Mouse (Mus musculus): ENCODE data around the gene Liph. TPM values are rescaled to one million over a fixed set of nuclear protein-coding genes. Genes with fewer than 3 reads are reported as not detected.
A peak's percentile ranks its signal among the peaks of the same experiment; 100 is the strongest.
"Not testable (repeated sequence)": the region's sequence is repeated elsewhere in the genome, so short reads cannot be mapped to it uniquely, and the experiment has no call there.

Liph gene
- polyA plus RNA-seq, 1 experiment from 2014 or later, result 39.0 TPM

DNA sequence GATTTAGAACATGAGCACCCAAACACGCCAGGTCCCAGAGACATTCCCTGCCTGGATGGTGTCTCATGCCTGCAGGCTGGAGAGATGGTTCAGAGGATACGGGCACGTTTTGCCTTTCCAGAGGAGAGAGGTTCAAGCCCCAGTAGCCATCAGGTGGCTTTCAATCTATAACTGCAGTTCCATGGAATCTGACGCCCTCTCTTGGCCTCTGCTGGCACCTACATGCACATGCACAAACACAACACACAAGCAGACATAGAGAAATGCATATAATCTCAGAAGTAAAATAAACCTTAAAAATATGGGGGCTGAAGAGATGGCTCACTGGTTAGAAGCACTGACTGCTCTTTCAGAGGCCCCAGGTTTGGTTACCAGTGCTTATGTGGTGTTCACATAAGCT is 5.7 kb upstream of the Liph start:
- H3K4me2 ChIP-seq (ENCODE audit: low read depth, low read length), result no peak overlapping the region
- H3K9ac ChIP-seq (ENCODE audit: low read depth, low read length), result no peak overlapping the region
- ATAC-seq, result no peak
- H3K36me3 ChIP-seq (ENCODE audit: control insufficient read depth, insufficient read depth, low read length), result no peaks in the 10 kb centered on the region
- peaks cover 13% of the 10 kb centered on the region for H3K4me1 ChIP-seq (ENCODE audit: control insufficient read depth, insufficient read depth, low read length)
- no peaks in the 10 kb centered on the region for H3K27me3 ChIP-seq (replicated peaks; ENCODE audit: control insufficient read depth, insufficient read depth, low read length)
- no peaks in the 10 kb centered on the region for H3K9me3 ChIP-seq (ENCODE audit: control insufficient read depth, low read length)
- 56% methylated on average over 4 of the region's 4 CpGs for WGBS
- peak overlapping the region; percentile 59; the same call in 1 of the 2 replicates for H3K27ac ChIP-seq (ENCODE audit: low read length)
- no peak overlapping the region for H3K4me3 ChIP-seq (ENCODE audit: low read length)

DNA sequence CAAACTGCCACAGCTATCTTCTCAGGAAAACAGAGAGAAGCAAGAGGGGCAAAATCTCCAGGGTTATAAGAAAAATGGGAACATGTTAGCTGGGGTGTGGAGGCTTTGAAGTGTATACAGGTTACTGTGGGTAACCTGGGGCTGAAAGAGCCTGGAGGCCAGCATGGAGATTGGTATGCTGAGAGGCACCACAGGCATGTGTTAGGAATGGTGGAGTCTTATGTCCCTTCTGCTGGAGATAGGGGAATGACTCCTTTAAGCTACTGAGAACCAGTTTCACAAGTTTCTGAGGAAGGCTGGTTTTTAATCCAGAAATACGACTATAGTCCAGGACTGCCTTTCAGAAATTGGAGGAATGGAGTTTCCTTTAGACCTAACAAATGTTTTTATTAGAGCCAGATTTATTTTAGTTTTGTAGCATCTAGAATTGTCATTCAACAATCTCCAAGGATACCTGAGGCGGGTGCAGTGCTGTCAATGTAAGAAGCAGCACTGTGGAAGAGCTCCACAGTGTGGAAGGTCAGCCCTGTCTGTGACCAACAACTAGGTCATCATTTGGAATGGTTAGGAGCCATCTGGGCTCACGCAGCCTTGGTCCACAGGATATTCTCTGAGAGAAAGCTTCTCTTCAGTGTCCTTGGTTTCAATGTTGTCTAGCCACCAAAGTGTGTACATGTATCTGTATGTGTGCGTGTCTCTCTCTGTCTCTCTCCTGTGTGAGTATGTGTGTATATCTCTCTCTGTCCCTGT is 4.7 kb upstream of the Liph start:
- 78% methylated on average over 4 of the region's 4 CpGs for WGBS
- Histone ChIP-seq H3K36me3 (ENCODE audit: control insufficient read depth, insufficient read depth, low read length) (no peaks in the 10 kb centered on the region), H3K9ac (ENCODE audit: low read depth, low read length) (no peak overlapping the region), H3K27me3 (replicated peaks; ENCODE audit: control insufficient read depth, insufficient read depth, low read length) (no peaks in the 10 kb centered on the region), H3K4me3 (ENCODE audit: low read length) (no peak overlapping the region), H3K9me3 (ENCODE audit: control insufficient read depth, low read length) (no peaks in the 10 kb centered on the region), H3K27ac (ENCODE audit: low read length) (no peak overlapping the region), H3K4me2 (ENCODE audit: low read depth, low read length) (no peak overlapping the region), H3K4me1 (ENCODE audit: control insufficient read depth, insufficient read depth, low read length) (peaks cover 13% of the 10 kb centered on the region)
- ATAC-seq, result no peak

DNA sequence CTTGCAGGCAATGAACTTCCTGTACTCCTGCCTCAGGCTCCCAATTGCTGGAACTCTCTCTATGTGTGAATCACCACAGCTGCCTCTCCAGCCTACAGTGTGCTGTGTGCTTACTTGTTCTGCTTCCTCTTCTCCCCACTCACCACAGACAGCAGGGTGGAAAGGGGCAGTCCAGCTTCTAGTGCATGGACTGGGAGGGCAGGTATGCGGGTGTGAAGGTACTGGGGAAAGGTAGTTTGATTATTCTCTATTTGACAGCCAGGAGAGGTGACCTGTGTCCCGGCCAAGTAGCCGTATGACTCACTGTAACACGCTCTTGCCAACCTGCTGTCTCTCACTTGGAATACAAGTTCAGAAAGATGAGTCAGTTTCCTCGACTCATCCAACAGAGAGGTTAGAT is 2.6 kb upstream of the Liph start:
- ATAC-seq, result no peak
- Histone ChIP-seq H3K27me3 (replicated peaks; ENCODE audit: control insufficient read depth, insufficient read depth, low read length) (no peaks in the 10 kb centered on the region), H3K27ac (ENCODE audit: low read length) (peak overlapping the region; percentile 80), H3K4me2 (ENCODE audit: low read depth, low read length) (no peak overlapping the region), H3K9ac (ENCODE audit: low read depth, low read length) (no peak overlapping the region), H3K36me3 (ENCODE audit: control insufficient read depth, insufficient read depth, low read length) (no peaks in the 10 kb centered on the region), H3K4me1 (ENCODE audit: control insufficient read depth, insufficient read depth, low read length) (peaks cover 16% of the 10 kb centered on the region), H3K4me3 (ENCODE audit: low read length) (no peak overlapping the region), H3K9me3 (ENCODE audit: control insufficient read depth, low read length) (no peaks in the 10 kb centered on the region)
- WGBS, result 48% methylated on average over 5 of the region's 5 CpGs

DNA sequence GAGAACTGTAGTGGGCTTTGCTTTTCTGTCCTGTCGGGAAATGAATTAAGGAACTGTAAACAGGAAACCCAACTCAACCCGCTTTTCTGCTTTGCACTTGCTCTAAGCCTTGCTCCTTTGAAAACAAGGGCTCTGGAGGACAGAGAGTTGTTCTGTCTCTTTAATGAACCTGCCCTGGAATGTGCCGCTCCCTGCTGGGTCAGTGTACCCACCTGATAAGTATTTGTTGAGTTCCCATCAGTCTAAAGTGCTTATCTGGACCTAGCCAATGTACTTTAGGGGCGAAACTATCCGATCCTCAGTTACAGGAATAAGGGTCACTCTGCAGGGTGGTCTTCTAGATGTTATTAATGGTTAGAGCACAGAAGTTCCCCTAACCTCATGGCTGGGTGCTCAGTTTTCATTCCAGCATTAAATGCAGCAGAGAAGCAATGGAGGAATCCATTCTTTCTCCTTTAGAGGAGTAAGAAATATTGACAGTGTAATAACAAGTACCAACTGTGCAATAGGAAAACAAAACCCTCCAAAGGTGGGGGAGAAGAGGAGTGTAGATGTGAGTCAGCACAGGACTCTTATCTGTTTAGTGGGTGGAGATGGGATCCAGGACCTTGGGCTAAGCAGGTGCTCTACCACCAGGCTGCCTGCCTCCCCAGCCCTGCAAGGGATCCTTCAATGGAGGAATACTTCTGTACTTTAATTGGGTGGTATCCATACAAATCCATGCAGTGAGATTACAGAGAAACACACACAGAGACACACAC is 1.6 kb upstream of the Liph start:
- Histone ChIP-seq H3K4me1 (ENCODE audit: control insufficient read depth, insufficient read depth, low read length) (peaks cover 15% of the 10 kb centered on the region), H3K4me2 (ENCODE audit: low read depth, low read length) (0 out of 2 replicates have a peak overlapping the region, but pooled peaks have one; percentile 8), H3K4me3 (ENCODE audit: low read length) (no peak overlapping the region), H3K27me3 (replicated peaks; ENCODE audit: control insufficient read depth, insufficient read depth, low read length) (no peaks in the 10 kb centered on the region), H3K9me3 (ENCODE audit: control insufficient read depth, low read length) (no peaks in the 10 kb centered on the region), H3K9ac (ENCODE audit: low read depth, low read length) (no peak overlapping the region), H3K27ac (ENCODE audit: low read length) (peak overlapping the region; percentile 74), H3K36me3 (ENCODE audit: control insufficient read depth, insufficient read depth, low read length) (no peaks in the 10 kb centered on the region)
- 25% methylated on average over 5 of the region's 5 CpGs for WGBS
- peak; percentile 88 for ATAC-seq

DNA sequence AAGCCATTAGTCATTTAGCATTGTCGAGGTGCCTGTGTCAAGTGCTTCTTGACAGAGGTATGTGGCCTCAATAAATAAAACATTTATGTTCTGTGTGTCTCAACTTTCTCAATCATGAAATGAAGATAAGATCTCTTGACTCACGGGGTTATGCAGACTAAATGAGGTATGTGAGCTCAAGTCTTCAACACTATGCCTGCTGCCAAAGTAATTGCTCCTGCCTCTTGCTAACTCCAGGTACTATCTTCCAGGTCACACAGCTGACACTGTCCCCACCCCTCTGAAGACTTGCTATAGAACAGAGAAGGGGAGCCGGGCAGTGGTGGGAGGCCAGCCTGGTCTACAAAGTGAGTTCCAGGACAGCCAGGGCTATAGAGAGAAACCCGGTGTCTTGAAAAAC is 939 bp upstream of the Liph start:
- peak overlapping the region; percentile 74 for H3K27ac ChIP-seq (ENCODE audit: low read length)
- WGBS, result 26% methylated on average over 4 of the region's 4 CpGs

DNA sequence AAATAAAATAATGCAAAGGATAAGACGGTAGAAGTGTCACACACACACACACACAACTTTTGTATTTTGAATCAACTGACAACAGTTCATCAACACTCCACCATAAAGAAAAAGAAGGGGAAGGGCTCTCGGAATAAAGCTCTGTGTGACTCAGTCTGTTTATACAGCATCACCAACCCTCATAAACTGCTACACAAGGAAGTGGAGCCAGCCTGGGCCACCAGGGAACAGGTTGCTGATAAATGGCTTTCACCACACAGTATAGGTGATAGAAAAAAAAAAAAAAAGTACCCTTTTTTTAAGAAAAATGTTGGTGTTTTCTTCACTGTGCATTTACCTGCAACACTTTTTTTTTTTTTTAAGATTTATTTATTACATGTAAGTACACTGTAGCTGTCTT is 3.7 kb downstream of the Liph start:
- Histone ChIP-seq H3K4me3 (ENCODE audit: low read length) (no peak overlapping the region), H3K4me1 (ENCODE audit: control insufficient read depth, insufficient read depth, low read length) (peaks cover 9% of the 10 kb centered on the region), H3K4me2 (ENCODE audit: low read depth, low read length) (no peak overlapping the region), H3K36me3 (ENCODE audit: control insufficient read depth, insufficient read depth, low read length) (no peaks in the 10 kb centered on the region), H3K9me3 (ENCODE audit: control insufficient read depth, low read length) (no peaks in the 10 kb centered on the region), H3K27ac (ENCODE audit: low read length) (no peak overlapping the region), H3K9ac (ENCODE audit: low read depth, low read length) (no peak overlapping the region), H3K27me3 (replicated peaks; ENCODE audit: control insufficient read depth, insufficient read depth, low read length) (no peaks in the 10 kb centered on the region)
- peak; percentile 74 for ATAC-seq
- WGBS, result 51% methylated on average over 2 of the region's 2 CpGs

More for the DNA sequence above, 939 bp upstream of the Liph start:
- Histone ChIP-seq H3K9me3 (ENCODE audit: control insufficient read depth, low read length) (no peaks in the 10 kb centered on the region), H3K27me3 (replicated peaks; ENCODE audit: control insufficient read depth, insufficient read depth, low read length) (no peaks in the 10 kb centered on the region), H3K9ac (ENCODE audit: low read depth, low read length) (no peak overlapping the region), H3K4me3 (ENCODE audit: low read length) (no peak overlapping the region), H3K36me3 (ENCODE audit: control insufficient read depth, insufficient read depth, low read length) (no peaks in the 10 kb centered on the region), H3K4me1 (ENCODE audit: control insufficient read depth, insufficient read depth, low read length) (peaks cover 9% of the 10 kb centered on the region; the same call in 1 of the 2 replicates), H3K4me2 (ENCODE audit: low read depth, low read length) (no peak overlapping the region)
- ATAC-seq, result peak; percentile 39

DNA sequence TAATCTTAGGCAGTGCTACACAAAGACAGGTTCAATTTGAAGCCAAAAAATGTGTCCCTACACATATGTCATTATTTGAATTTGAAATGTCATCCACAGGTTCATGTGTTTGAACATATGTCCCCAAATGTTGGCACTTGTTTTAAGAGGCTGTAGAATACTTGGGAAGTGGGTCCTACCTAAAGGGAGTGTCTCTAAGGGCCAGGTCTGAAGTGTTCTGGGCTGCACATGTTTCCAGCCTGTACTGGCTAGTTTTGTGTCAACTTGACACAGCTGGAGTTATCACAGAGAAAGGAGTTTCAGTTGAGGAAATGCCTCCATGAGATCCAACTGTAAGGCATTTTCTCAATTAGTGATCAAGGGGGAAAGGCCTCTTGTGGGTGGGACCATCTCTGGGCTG is 4.6 kb downstream of the Liph start:
- H3K9me3 ChIP-seq (ENCODE audit: control insufficient read depth, low read length); ATAC-seq; H3K36me3 ChIP-seq (ENCODE audit: control insufficient read depth, insufficient read depth, low read length); H3K4me1 ChIP-seq (ENCODE audit: control insufficient read depth, insufficient read depth, low read length); H3K4me3 ChIP-seq (ENCODE audit: low read length); H3K27me3 ChIP-seq (replicated peaks; ENCODE audit: control insufficient read depth, insufficient read depth, low read length); H3K27ac ChIP-seq (ENCODE audit: low read length); H3K9ac ChIP-seq (ENCODE audit: low read depth, low read length); H3K4me2 ChIP-seq (ENCODE audit: low read depth, low read length): not testable (repeated sequence)

DNA sequence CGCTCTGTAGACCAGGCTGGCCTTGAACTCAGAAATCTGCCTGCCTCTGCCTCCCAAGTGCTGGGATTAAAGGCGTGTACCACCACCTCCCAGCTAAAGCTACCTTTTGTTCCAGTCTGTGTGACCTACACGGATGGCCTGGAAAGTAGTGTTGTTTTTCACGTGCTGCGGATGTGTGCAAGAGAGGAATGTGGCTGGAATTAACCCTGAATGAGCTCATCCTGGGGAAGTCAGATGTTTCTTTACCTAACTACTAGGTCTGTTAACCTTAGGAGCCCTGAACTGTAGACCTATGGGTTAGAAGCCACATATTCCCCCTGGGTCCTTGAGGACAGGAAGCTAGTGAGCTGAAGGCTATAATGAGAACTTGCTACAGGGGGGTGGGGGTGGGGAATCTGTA is 7.5 kb downstream of the Liph start:
- H3K4me1 ChIP-seq (ENCODE audit: control insufficient read depth, insufficient read depth, low read length), result peaks cover 6% of the 10 kb centered on the region
- no peaks in the 10 kb centered on the region for H3K36me3 ChIP-seq (ENCODE audit: control insufficient read depth, insufficient read depth, low read length)
- WGBS, result 59% methylated on average over 5 of the region's 5 CpGs
- no peak overlapping the region for H3K4me2 ChIP-seq (ENCODE audit: low read depth, low read length)
- H3K9me3 ChIP-seq (ENCODE audit: control insufficient read depth, low read length), result no peaks in the 10 kb centered on the region
- H3K9ac ChIP-seq (ENCODE audit: low read depth, low read length), result no peak overlapping the region
- H3K27ac ChIP-seq (ENCODE audit: low read length), result peak overlapping the region; percentile 23; the same call in 1 of the 2 replicates
- H3K27me3 ChIP-seq (replicated peaks; ENCODE audit: control insufficient read depth, insufficient read depth, low read length), result no peaks in the 10 kb centered on the region
- 0 out of 2 replicates have a peak, but pooled peaks have one; percentile 5 for ATAC-seq
- no peak overlapping the region for H3K4me3 ChIP-seq (ENCODE audit: low read length)

DNA sequence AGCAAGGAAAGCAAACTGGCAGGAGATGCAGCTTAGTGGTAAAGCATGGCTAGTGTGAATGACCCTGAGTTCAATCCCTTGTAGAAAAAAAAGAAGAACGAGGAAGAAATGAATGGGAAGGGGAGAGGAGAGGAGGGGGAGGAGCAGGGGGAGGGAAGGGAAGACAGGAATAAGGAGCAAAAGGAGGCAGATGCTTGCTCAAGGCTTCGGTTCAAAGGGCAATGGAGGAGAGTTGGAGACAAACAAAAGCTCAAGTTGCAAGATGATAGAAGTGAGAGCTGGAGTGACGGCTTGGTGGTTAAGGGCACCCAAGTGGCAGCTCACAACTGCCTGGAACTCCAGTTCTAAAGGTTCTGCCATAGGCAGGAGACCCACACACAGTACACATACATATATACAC is 9.3 kb downstream of the Liph start:
- Histone ChIP-seq H3K9ac (ENCODE audit: low read depth, low read length) (no peak overlapping the region), H3K27me3 (replicated peaks; ENCODE audit: control insufficient read depth, insufficient read depth, low read length) (no peaks in the 10 kb centered on the region), H3K9me3 (ENCODE audit: control insufficient read depth, low read length) (no peaks in the 10 kb centered on the region; the same call in 1 of the 2 replicates), H3K36me3 (ENCODE audit: control insufficient read depth, insufficient read depth, low read length) (no peaks in the 10 kb centered on the region), H3K4me1 (ENCODE audit: control insufficient read depth, insufficient read depth, low read length) (peaks cover 6% of the 10 kb centered on the region), H3K27ac (ENCODE audit: low read length) (no peak overlapping the region), H3K4me3 (ENCODE audit: low read length) (no peak overlapping the region), H3K4me2 (ENCODE audit: low read depth, low read length) (no peak overlapping the region)
- WGBS, result 26% methylated on average over 3 of the region's 3 CpGs
- ATAC-seq, result no peak; the same call in 1 of the 2 replicates
